Mouse (Mus musculus) kidney, embryonic 15.5 days (tissue): ENCODE measurements around the gene Timm13. TPM values are rescaled to one million over a fixed set of nuclear protein-coding genes. Genes with fewer than 3 reads are reported as not detected.

Source experiments
- ATAC-seq: fragments of 200-750 bp; cut with Nextera tagmentation; replicated peaks from 2 replicates; pipeline ENCODE4 v1.8.0; 2017; ENCODE audit warnings: moderate TSS enrichment; ENCODE audit not compliant: low FRiP score
- H3K27ac ChIP-seq: fragments of 300-500 bp; sonication (generic); 2 replicates; pipeline ENCODE4 v1.5.1; 2015; ENCODE audit warnings: mild to moderate bottlenecking, inconsistent platforms
- H3K27me3 ChIP-seq: fragments of 300-500 bp; sonication (generic); 2 replicates; pipeline ENCODE4 v1.6.1; 2015; ENCODE audit warnings: inconsistent platforms
- H3K36me3 ChIP-seq: fragments of 300-500 bp; sonication (generic); 2 replicates; pipeline ENCODE4 v1.6.1; 2015; ENCODE audit warnings: inconsistent platforms
- H3K4me1 ChIP-seq: fragments of 300-500 bp; sonication (generic); 2 replicates; pipeline ENCODE4 v1.6.1; 2015; ENCODE audit warnings: inconsistent platforms
- H3K4me2 ChIP-seq: fragments of 300-500 bp; sonication (generic); 2 replicates; pipeline ENCODE4 v1.6.1; 2015; ENCODE audit warnings: moderate library complexity, mild to moderate bottlenecking, inconsistent platforms
- H3K4me3 ChIP-seq: fragments of 300-500 bp; sonication (generic); replicated peaks from 2 replicates; pipeline ENCODE4 v1.5.1; 2015; ENCODE audit warnings: mild to moderate bottlenecking, inconsistent platforms
- H3K9ac ChIP-seq: fragments of 300-500 bp; sonication (generic); 2 replicates; pipeline ENCODE4 v1.6.1; 2015; ENCODE audit warnings: mild to moderate bottlenecking, inconsistent platforms
- H3K9me3 ChIP-seq: fragments of 300-500 bp; sonication (generic); replicated peaks from 2 replicates; pipeline ENCODE4 v1.6.1; 2016; ENCODE audit warnings: inconsistent platforms
- WGBS: fragments of 180-500 bp; shearing (Covaris S2); methylation state at CpG from one replicate; pipeline ENCODE4 v1.1.7; 2015; ENCODE audit warnings: mixed read lengths; 5-methylcytosine and 5-hydroxymethylcytosine counted together
- polyA plus RNA-seq: library from polyadenylated mRNA; unstranded; fragments of >200 nt; fragmentation: Nextera tagmentation; extraction: Ambion mirVana; gene quantifications from 2 replicates; pipeline ENCODE4 v1.2.1, GENCODE M21; 2015

Timm13 gene
- polyA plus RNA-seq, 1 experiment from 2014 or later, result 368 TPM

DNA sequence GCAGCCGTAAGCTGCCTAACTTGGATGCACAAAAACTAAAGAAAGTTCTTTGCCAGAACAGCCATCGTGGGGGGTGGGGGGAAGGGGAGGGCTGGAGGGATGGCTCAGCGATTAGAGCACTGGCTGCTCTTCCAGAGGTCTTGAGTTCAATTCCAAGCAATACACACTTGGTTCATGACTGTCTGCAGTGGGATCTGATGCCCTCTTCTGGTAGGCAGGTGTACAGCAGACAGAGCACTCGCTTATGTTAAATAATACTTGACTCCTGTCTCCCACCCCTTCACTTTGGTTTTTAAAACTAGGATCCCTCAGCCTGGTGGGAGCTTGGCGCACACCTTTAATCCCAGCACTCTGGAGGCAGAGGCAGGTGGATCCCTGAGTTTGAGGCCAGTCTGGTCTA lies 24.7 kb downstream of the Timm13 start:
- H3K27me3 ChIP-seq, result no peaks in the 10 kb centered on the region; the same call in none of the 2 replicates
- WGBS, result 30% methylated on average over 5 of the region's 5 CpGs
- 0 out of 2 replicates have a peak, but pooled peaks have one; percentile 31 for ATAC-seq
- no peaks in the 10 kb centered on the region for H3K36me3 ChIP-seq
- H3K4me2 ChIP-seq, result no peak overlapping the region
- H3K27ac ChIP-seq, result no peak overlapping the region
- H3K4me1 ChIP-seq, result peaks cover 10% of the 10 kb centered on the region; the same call in 1 of the 2 replicates
- H3K9me3 ChIP-seq, result no peaks in the 10 kb centered on the region
- H3K9ac ChIP-seq, result no peak overlapping the region
- no peak overlapping the region for H3K4me3 ChIP-seq

GRCm38 (mm10) chr10:80874035-80874434 lies 26.7 kb downstream of the Timm13 start:
- WGBS, result 77% methylated on average over 9 of the region's 9 CpGs

GRCm38 (mm10) chr10:80871581-80871980 lies 29.2 kb downstream of the Timm13 start, which contains the start of gene Tmprss9:
TSS of gene Tmprss9 (plus strand) at chr10:80871848.
- H3K27me3 ChIP-seq, result no peaks in the 10 kb centered on the region; the same call in none of the 2 replicates
- no peaks in the 10 kb centered on the region for H3K9me3 ChIP-seq
- 22% methylated on average over 9 of the region's 9 CpGs for WGBS
- no peak within 1 kb of the TSS for H3K9ac ChIP-seq
- H3K4me1 ChIP-seq, result peaks cover 8% of the 10 kb centered on the region; the same call in 1 of the 2 replicates
- H3K27ac ChIP-seq, result no peak within 1 kb of the TSS
- H3K36me3 ChIP-seq, result peaks cover 20% of the 10 kb centered on the region
- ATAC-seq, result no peak; the same call in 1 of the 2 replicates
- no peak within 1 kb of the TSS for H3K4me2 ChIP-seq
- H3K4me3 ChIP-seq, result no peak within 1 kb of the TSS

More at GRCm38 (mm10) chr10:80874035-80874434, 26.7 kb downstream of the Timm13 start:
- no peak overlapping the region for H3K4me3 ChIP-seq
- no peaks in the 10 kb centered on the region; the same call in none of the 2 replicates for H3K27me3 ChIP-seq
- H3K36me3 ChIP-seq, result no peaks in the 10 kb centered on the region
- no peaks in the 10 kb centered on the region for H3K9me3 ChIP-seq
- H3K4me1 ChIP-seq, result peaks cover 10% of the 10 kb centered on the region; the same call in 1 of the 2 replicates
- H3K4me2 ChIP-seq, result no peak overlapping the region
- no peak overlapping the region for H3K9ac ChIP-seq
- no peak for ATAC-seq
- no peak overlapping the region for H3K27ac ChIP-seq

- H3K27ac ChIP-seq, result no peak overlapping the region
- no peaks in the 10 kb centered on the region for H3K9me3 ChIP-seq
- H3K27me3 ChIP-seq, result no peaks in the 10 kb centered on the region; the same call in none of the 2 replicates
- no peak overlapping the region for H3K4me2 ChIP-seq
- WGBS, result 81% methylated on average over 4 of the region's 6 CpGs
- peaks cover 26% of the 10 kb centered on the region for H3K36me3 ChIP-seq
- H3K4me1 ChIP-seq, result 0 out of 2 replicates have a peak, but pooled peaks cover 3% of the 10 kb centered on the region
- no peak for ATAC-seq
- H3K9ac ChIP-seq, result no peak overlapping the region
- no peak overlapping the region for H3K4me3 ChIP-seq
Observed at GRCm38 (mm10) chr10:80870993-80871392, 29.8 kb downstream of the Timm13 start.

GRCm38 (mm10) chr10:80864446-80864845 lies 36.3 kb downstream of the Timm13 start:
- ATAC-seq, result no peak
- no peak overlapping the region for H3K4me2 ChIP-seq
- no peak overlapping the region for H3K9ac ChIP-seq
- H3K9me3 ChIP-seq, result no peaks in the 10 kb centered on the region
- no peak overlapping the region for H3K4me3 ChIP-seq
- H3K4me1 ChIP-seq, result no peaks in the 10 kb centered on the region
- WGBS, result 94% methylated on average over 16 of the region's 16 CpGs
- no peaks in the 10 kb centered on the region for H3K27me3 ChIP-seq
- H3K36me3 ChIP-seq, result peaks cover 75% of the 10 kb centered on the region
- no peak overlapping the region for H3K27ac ChIP-seq

DNA sequence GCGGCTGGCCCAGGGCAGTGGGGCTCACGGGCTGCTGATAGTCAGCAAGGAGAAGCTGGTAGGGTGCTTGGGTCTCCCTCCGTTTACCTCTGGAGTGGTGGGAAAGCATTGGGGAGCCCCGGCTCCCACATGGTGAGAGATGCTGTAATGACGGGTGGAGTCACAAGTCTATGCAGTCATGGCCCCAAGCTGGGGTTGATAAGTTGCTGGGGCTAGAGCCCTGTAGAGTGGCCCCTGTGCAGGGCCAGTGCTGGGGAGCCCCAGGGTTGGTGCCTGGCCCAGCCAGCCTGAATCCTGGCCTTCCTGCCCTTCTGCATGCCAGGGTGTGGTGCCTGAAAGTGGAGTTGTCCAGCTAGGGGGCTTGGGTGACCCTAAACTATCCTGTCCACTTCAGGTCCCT lies 38.5 kb downstream of the Timm13 start:
- no peak overlapping the region for H3K4me3 ChIP-seq
- H3K9me3 ChIP-seq, result no peaks in the 10 kb centered on the region
- WGBS, result 95% methylated on average over 5 of the region's 5 CpGs
- no peak for ATAC-seq
- no peak overlapping the region for H3K27ac ChIP-seq
- H3K9ac ChIP-seq, result no peak overlapping the region
- peaks cover 62% of the 10 kb centered on the region for H3K36me3 ChIP-seq
- no peaks in the 10 kb centered on the region for H3K27me3 ChIP-seq
- H3K4me2 ChIP-seq, result no peak overlapping the region
- peaks cover 7% of the 10 kb centered on the region; the same call in 1 of the 2 replicates for H3K4me1 ChIP-seq

DNA sequence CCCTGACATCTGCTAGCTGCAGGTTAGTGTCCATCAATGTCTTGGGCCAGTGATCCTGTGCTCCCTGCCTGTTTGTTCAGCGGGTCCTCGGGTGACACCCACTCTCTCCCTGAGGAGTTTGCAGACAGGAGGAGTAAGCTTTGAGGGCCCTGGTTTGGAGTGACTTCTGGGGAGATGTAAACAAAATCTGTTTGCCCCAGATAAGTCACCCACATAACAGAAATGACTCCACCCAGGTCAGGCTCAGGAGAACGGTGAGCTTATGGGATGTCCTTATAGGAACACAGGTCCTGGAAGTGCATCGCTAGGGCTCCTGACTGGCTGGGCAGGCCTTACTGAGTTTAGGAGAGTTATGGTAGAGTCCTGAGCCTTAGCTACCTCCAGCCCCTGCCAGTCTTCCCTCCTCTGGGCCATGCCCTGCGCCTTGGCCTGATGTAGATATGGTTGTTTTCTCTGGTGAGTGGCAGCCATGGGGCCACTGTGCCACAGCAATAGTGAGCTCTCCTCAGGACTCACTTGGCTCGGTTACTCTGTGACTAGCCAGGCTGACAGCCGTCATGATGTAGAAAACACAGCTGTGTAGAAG lies 42.3 kb downstream of the Timm13 start:
- ATAC-seq, result no peak; the same call in 1 of the 2 replicates
- Histone ChIP-seq H3K27me3 (no peaks in the 10 kb centered on the region), H3K9ac (no peak overlapping the region), H3K4me3 (no peak overlapping the region), H3K36me3 (peaks cover 26% of the 10 kb centered on the region), H3K27ac (no peak overlapping the region), H3K9me3 (no peaks in the 10 kb centered on the region), H3K4me2 (no peak overlapping the region), H3K4me1 (peaks cover 37% of the 10 kb centered on the region)
- 73% methylated on average over 7 of the region's 7 CpGs for WGBS

DNA sequence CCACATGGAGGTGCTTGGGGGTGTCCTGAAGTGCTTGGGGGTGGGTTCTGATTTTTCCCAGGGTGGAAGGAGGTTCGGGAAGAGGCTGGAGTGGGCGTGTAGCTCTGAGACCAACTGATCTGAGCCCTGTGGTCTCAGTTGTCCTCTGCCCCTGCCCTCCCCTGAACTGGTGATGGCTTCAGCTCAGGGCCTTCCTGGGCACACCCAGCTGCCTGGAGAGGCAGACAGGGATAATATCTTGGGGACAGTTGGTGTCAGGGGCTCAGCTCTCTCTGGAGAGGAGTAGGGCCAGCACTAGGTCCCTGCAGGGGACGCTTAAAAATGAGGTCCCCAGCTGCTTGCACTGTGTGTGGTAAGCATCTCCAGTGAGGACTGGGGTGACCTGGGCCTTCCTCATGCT lies 42.9 kb downstream of the Timm13 start:
- ATAC-seq, result no peak
- no peak overlapping the region for H3K4me3 ChIP-seq
- no peaks in the 10 kb centered on the region for H3K9me3 ChIP-seq
- peaks cover 39% of the 10 kb centered on the region for H3K4me1 ChIP-seq
- WGBS, result 72% methylated on average over 3 of the region's 3 CpGs
- H3K4me2 ChIP-seq, result no peak overlapping the region
- H3K27me3 ChIP-seq, result no peaks in the 10 kb centered on the region
- no peak overlapping the region for H3K27ac ChIP-seq
- peaks cover 26% of the 10 kb centered on the region for H3K36me3 ChIP-seq
- H3K9ac ChIP-seq, result 0 out of 2 replicates have a peak overlapping the region, but pooled peaks have one; percentile 10

DNA sequence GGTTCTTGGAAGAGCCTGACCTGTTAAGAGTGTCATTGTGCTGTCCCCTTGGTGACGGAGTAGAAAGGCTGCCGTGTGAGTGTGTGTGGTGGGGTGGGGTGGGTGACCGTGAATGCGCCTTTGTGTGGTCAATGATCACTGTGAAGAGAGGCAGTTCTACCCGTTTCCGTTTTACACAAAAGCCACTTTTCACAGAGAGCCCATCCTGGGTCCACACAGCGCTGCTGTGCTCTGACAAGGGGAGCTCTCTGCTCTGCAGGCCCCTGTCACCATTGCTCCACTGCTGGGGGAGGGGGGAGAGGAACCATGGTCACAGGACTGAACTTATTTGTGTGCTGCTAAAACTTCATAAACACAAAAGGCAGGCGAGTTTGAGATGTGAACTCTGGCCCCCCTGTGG lies 43.4 kb downstream of the Timm13 start:
- no peak overlapping the region for H3K4me3 ChIP-seq
- peaks cover 39% of the 10 kb centered on the region for H3K4me1 ChIP-seq
- 72% methylated on average over 8 of the region's 8 CpGs for WGBS
- H3K27me3 ChIP-seq, result no peaks in the 10 kb centered on the region
- no peak for ATAC-seq
- H3K27ac ChIP-seq, result no peak overlapping the region
- H3K36me3 ChIP-seq, result peaks cover 24% of the 10 kb centered on the region
- no peaks in the 10 kb centered on the region for H3K9me3 ChIP-seq
- H3K9ac ChIP-seq, result peak overlapping the region; percentile 10; the same call in 1 of the 2 replicates
- no peak overlapping the region for H3K4me2 ChIP-seq

- H3K27me3 ChIP-seq, result no peaks in the 10 kb centered on the region
- 78% methylated on average over 5 of the region's 5 CpGs for WGBS
- no peaks in the 10 kb centered on the region for H3K9me3 ChIP-seq
- peaks cover 39% of the 10 kb centered on the region for H3K4me1 ChIP-seq
- 0 out of 2 replicates have a peak overlapping the region, but pooled peaks have one; percentile 88 for H3K4me3 ChIP-seq
- H3K36me3 ChIP-seq, result peaks cover 24% of the 10 kb centered on the region
- H3K27ac ChIP-seq, result no peak overlapping the region
- H3K9ac ChIP-seq, result 0 out of 2 replicates have a peak overlapping the region, but pooled peaks have one; percentile 10
- ATAC-seq, result no peak
- H3K4me2 ChIP-seq, result 0 out of 2 replicates have a peak overlapping the region, but pooled peaks have one; percentile 95
Observed at GRCm38 (mm10) chr10:80856908-80857307, 43.9 kb downstream of the Timm13 start.

DNA sequence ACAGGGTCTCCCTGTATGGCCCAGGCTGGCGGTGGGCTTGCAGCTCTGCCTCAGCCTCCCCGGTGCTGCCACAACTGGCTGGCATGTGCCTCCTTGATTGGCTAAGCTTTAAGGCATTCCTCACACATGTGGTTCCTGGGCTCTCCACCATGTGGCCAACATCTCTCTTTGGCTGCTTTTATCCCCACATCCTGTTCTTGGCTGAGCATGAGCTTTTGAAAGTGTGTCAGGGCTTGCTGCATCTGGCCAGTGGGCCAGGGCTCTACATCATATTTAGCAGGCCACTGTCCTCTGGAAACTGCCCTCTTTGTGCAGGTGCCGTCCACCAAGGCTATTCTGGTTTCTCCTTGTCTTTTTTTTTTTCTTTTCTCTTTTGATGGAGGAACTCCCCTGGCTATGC lies 44.5 kb downstream of the Timm13 start:
- Histone ChIP-seq H3K4me2 (peak overlapping the region; percentile 95), H3K9me3 (no peaks in the 10 kb centered on the region), H3K36me3 (peaks cover 24% of the 10 kb centered on the region), H3K4me1 (peaks cover 39% of the 10 kb centered on the region), H3K4me3 (peak overlapping the region; percentile 88), H3K27ac (no peak overlapping the region), H3K9ac (no peak overlapping the region), H3K27me3 (no peaks in the 10 kb centered on the region)
- 72% methylated on average over 3 of the region's 3 CpGs for WGBS
- no peak for ATAC-seq

- peak overlapping the region; percentile 87 for H3K9ac ChIP-seq
- WGBS, result 26% methylated on average over 11 of the region's 11 CpGs
- H3K4me3 ChIP-seq, result peak overlapping the region; percentile 88
- H3K4me1 ChIP-seq, result peaks cover 39% of the 10 kb centered on the region
- H3K36me3 ChIP-seq, result peaks cover 27% of the 10 kb centered on the region
- no peaks in the 10 kb centered on the region for H3K27me3 ChIP-seq
- peak overlapping the region; percentile 95 for H3K4me2 ChIP-seq
- no peak overlapping the region for H3K27ac ChIP-seq
- H3K9me3 ChIP-seq, result no peaks in the 10 kb centered on the region
- ATAC-seq, result peak; percentile 20
Observed at GRCm38 (mm10) chr10:80855749-80856073, 45.1 kb downstream of the Timm13 start.
